Mouse (Mus musculus): Measurements from ENCODE around the gene Sox5. TPM values are rescaled to one million over a fixed set of nuclear protein-coding genes. Genes with fewer than 3 reads are reported as not detected.

Gene Sox5
- polyA plus RNA-seq, 2 experiments from 2014 or later: 0.08 to 0.37 TPM

DNA sequence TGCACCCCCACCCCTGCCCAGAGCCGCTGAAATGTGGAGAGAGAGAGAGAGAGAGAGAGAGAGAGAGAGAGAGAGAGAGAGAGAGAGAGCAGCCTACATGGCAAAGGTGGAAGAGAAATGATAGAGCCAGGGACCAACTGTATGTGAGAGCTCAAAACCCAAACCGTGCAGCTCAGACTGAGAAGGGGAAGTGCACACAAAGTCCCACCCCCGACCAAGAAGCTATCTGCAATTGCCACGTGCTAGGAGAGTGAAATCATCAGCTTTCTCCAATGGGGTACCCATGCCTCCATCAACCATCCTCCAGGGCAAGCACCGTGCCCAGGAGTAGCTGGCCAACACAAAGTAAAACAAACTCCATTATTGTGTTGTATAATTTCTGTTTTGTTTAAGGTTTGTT, 220.1 kb downstream of the Sox5 start:
- no peak for ATAC-seq

- ATAC-seq: no peak
Measured at GRCm38 (mm10) chr6:144560211-144560610, 221.6 kb downstream of the Sox5 start.

DNA sequence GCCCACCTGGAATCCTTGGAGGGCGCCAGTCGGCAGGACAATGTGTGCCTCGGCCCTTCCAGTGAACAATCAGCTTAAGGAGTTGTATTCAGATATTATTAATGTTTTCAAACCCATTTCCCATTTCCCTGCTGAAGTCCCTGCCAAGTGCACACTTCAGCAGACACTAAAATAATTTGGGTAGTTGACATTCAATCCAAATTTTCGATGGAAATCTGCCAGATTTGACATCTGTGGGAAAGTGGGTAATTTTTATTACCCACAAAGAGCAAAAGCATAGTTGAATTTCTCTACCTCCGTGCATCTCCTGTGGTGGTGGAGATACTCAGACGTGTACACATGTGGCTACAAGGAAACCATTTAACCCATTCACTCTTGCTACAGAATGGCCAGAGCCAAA, 228.3 kb downstream of the Sox5 start:
- ATAC-seq: no peak

GRCm38 (mm10) chr6:144548991-144549390, 232.8 kb downstream of the Sox5 start:
- no peak for ATAC-seq

DNA sequence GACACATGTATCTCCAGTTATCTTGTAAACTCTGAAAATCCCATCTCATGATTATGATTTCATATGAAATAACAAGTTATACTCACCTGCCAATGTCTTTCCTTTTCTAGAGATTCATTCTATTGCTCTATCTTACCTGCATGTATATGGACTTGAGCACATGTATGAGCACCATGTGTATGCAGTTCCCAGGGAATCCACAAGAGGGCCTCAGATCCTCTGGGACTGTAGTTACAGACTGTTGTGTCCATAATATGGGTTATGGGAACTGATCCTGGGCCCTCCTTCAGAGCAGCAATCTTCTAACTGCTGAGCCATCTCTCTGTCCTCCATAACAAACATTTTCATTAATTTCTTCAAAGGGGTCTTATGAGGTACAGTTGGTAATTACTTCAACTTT, 234.6 kb downstream of the Sox5 start:
- ATAC-seq: no peak

GRCm38 (mm10) chr6:144545549-144545948, 236.2 kb downstream of the Sox5 start:
- no peak for ATAC-seq

DNA sequence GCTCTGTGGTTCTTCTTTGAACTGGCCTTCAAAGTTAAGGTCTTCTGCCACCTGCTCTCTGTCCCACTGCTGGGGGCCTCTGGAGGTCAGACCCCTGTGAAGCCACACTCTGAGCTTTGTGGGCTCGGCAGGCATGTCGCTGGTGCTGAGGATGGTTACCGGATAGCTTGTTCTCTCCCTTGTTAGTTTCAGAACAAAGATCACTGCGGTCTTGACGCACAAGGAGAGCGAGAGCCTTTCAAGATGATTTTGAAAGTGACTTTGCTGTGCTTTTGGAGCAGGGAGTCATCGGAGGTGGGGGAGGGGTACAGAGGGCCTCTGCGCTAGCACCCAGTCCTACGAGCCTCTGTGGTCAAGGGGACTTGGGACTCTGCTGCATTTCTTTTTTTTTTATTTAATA, 240.5 kb downstream of the Sox5 start:
- ATAC-seq: peak; percentile 36

GRCm38 (mm10) chr6:144539439-144540192, 242.2 kb downstream of the Sox5 start:
- no peak for ATAC-seq

DNA sequence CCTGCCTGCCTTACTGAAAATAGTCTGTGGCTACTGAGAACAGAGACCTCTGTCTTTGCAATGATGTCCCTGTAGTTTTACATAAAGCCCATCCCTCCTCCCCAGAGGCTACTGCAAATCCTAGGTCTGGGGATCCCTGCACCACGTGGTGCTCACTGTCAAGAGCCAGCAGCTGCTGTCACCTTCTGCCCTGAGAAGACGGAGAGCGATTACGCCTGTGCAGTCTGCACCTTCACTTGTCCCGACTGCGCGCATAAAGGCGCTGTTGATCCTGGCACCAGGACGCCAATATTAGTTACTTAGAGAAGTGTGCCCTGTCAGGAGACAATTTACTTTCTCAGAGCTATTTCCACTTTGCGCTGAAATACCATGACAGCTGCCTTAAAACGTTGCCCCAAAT, 258.3 kb downstream of the Sox5 start:
- no peak for ATAC-seq

GRCm38 (mm10) chr6:144518811-144519210, 263.0 kb downstream of the Sox5 start:
- ATAC-seq: no peak

DNA sequence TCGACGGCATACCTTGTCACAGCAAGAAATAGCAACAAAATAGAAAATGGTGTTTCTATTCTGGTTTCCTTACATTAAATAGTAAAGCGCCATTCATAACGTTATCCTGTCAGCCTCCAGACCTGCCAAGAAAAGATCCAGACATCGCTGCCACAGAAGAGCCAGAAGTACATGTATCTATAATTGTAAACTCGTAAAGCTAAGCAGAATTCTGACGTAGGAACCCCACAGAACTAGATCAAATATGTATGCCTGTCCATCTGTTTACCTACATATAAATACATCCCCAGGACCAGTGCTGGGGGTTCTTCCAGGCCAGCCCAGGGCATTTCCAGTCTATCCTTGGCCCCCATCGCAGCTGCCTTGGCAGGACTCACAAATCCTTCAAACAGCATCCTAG, 265.9 kb downstream of the Sox5 start:
- no peak for ATAC-seq

GRCm38 (mm10) chr6:144513761-144514160, 268.0 kb downstream of the Sox5 start:
- no peak for ATAC-seq

DNA sequence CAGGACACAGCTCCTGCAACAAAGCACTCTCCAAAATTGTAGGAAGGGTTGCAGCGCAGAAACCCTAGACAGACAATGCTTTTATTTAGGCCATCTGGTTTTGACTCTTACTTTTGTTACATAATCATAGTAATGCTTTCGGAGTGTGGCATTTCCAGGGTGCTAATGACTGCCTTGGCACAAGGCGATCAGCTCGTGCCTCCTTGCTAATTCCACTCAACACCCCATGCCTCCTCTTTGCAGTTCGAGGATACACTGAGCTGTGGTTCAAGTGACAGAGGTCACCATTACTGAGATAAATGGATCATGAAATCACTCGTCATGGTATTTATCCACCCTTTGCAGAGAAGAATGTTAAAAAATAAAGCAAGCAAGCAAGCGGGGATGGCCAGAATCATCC, 269.9 kb downstream of the Sox5 start:
- ATAC-seq: no peak

DNA sequence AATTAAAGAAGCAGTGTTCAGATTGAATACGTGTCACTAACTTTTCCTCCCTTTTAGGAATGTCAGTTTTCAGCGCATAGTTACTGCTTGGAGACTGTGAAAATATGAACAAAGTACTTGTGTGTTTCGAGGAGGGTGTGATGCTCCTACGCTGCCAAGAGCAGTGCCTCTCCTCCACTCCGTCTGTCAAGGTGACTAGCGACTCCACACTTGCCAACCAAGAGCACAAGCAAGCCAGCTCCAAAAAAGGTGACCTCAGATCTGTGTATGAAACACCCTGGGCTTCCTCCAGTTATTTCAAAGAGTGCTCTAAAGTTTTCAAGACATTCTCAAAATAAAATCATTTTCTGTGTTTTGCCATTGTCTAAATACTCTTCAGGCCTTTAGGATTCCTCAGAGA, 271.6 kb downstream of the Sox5 start:
- ATAC-seq: no peak

- no peak for ATAC-seq
Measured at GRCm38 (mm10) chr6:144504197-144504551, 277.6 kb downstream of the Sox5 start.

- ATAC-seq: no peak
Measured at GRCm38 (mm10) chr6:144503399-144504196, 278.2 kb downstream of the Sox5 start.

DNA sequence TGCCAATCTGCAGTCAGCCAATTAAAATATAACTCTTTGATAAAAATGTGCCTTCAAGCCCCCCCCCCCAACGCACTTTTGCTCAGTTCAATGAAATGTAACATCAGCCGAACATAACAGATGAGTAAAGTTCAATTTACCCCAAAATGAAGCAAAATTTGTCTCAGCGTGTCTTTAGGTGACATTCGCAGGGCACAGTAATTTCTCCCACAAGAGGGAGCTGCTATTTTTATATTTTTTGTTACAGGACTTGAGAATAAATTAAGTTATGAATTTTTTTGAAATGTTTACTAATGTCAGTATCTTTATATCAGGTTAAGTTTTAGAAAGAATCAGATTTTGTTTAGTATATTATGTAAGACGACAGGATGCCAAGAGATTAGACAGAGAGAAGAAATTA, 280.3 kb downstream of the Sox5 start:
- no peak for ATAC-seq

DNA sequence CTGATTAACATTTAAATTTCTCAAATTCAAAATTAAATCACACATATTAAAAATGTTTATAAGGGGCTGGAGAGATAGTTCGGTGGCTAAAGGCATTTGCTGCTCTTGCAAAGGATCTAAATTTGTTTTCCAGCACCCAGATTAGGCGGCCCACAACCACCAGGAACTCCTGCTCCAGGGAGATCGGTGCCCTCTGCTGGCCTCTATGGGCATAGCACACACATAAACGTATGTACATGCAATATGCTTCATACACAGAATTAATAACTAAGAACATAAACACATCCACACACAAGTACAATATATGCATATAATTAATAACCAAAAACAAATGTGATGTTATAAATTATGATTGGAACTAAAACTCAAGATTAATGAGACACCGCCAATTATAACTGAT, 283.6 kb downstream of the Sox5 start:
- ATAC-seq: no peak

DNA sequence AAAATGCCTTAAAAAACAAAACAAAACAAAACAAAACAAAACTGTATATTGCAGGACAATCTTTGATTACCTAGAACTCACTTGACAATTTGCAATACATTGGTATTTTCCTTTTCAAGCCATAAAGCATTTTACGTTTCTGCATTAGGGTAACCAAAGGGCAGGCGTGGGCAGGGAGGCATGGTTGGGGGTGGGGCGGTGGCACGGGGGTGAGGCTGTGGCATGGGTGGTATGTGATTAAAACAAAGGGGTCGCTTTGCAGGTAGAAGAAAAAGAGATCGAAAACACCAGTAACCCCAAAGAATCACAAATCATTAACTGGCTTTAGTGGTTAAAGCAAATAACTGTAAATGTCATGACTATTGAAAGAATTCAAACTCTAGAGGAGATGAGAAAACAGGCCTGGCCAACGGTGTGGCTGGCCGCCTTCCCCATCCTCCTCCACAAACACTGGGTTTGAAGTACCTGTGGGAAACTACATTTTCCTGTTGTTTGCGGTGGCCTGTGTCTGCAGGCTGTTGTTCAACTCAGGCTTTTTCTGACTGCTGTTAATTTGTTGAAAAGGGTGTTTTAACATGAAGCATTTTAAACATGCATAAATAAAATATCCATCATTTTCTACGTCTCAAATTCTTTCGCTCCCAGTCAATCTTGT, 289.9 kb downstream of the Sox5 start:
- no peak for ATAC-seq

DNA sequence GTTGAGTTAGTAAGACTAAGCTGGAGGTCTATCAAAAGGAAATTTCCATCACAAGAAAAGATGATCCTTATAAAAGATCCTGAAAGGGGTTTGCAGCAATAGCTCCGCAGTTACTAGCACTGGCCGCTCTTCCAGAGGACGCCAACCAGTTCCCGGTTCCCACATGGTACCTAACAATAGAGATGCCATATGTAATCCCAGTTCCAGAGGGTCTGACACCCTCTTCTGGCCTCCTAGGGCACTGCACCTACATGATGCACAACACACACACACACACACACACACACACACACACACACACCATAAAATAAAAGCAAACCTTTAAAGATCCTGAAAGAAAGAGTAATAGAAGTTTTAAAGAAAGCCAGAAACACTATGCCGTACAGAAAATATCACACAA, 290.9 kb downstream of the Sox5 start:
- ATAC-seq: no peak

DNA sequence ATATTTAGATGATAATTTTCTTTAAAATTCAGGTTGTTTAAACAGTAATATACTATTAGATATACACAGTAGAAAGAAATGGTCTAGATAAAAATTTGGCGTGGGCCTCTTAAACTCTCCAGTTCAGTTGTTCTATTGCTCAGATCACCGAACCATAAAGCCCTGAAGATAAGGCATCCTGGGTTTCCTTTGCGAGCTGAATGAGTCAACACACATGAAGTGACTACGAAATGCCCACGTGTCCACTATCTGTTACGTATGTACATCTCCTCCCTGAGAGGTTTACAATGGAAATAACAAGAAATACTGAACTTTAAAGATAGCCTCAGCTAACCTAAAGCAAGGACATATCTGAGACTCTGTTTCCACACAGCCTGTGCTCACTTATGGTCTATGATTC, 296.2 kb downstream of the Sox5 start:
- no peak for ATAC-seq

DNA sequence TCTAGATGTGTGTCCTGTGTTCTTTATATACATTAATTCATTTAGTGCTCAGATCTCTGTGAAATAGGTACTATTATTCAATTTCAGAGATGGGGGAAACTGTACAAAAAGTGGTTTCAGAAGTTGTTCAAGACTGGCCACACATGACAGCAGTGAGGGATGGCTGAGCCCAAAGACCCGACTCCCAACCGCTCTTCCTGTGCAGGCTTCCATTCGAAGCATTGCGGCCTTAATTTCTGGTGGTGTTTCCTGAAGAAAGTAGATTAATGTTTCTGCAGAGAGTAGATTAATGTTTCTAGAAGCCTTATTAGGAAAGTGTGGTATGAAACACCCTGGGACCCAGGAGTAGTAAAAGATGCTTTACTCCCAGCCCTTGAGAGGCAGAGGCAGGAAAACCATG, 298.6 kb downstream of the Sox5 start:
- no peak for ATAC-seq

DNA sequence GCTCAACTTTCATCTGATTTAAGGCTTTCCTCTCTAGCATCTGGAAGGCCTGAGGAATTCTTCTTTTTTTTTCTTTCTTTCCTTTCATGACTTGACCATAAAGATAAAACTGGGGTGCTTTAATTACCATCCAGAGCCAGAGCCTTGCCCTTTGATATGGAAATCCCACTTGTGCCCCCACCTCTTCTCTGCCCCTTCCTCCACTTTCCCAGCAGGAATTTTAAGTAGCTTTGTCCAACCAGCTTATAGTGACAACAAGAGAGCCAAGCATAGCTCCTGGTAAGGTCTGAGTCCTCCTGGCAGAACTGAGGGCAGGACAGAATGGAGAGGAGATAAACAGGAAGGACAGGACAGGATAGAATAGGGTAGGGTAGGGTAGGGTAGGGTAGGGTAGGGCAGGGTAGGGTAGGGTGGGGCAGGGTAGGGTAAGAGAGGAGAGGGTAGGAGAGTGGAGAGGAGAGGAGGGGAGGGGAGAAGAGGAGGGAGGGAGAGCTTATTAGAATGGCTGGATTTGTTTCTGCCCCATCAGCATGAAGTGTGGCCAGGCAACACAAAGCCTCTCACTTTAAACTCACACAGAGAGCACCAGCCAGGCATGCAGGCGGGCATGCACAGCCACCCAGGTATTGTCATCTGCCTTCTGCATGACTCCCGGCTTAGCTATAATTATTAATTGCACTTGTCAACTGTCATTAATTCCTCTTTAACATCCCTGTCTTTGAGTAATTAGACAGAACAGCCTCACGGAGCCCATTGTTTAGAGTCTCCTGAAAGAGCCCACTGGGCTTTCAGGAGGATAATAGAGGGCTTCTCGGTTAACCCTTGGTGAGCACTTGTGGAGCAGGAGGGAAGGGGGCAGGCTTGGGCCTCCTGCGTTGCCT, 300.9 kb downstream of the Sox5 start:
- ATAC-seq: no peak

Data from activated CD4-positive, CD25-positive, alpha-beta regulatory T cell, adult 4 months (primary cell).